Mouse (Mus musculus): Measurements from ENCODE around the gene Gfod2. TPM values are rescaled to one million over a fixed set of nuclear protein-coding genes. Genes with fewer than 3 reads are reported as not detected.

Gene Gfod2
- polyA plus RNA-seq, 1 experiment: 4.1 TPM

DNA sequence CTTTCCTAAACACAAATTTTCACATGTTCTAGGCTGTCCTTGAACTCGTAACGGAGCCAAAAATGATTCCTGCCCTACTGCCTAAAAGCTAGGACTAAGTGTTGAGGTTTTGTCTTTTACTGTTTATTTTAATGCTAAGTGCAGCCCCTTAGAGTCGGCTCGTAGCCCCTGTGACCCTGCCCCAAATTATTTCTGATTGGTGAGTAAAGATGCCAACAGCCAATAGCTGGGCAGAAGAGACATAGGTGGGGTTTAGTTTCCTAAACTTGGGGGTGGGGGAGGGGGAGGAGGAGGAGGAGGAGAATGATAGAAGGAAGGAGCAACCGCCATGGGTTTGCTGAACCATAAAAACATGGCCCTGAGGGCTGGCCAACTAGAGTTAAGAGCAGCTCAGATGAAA, 32.7 kb downstream of the Gfod2 start:
- peaks cover 5% of the 10 kb centered on the region; the same call in 1 of the 2 replicates for H3K4me1 ChIP-seq (ENCODE audit: control insufficient read depth, insufficient read depth, insufficient read length, low read length)
- H3K27ac ChIP-seq (replicated peaks; ENCODE audit: low read depth, low read length): no peak overlapping the region
- H3K4me3 ChIP-seq (ENCODE audit: insufficient read depth, low read depth, low read length): no peak overlapping the region

DNA sequence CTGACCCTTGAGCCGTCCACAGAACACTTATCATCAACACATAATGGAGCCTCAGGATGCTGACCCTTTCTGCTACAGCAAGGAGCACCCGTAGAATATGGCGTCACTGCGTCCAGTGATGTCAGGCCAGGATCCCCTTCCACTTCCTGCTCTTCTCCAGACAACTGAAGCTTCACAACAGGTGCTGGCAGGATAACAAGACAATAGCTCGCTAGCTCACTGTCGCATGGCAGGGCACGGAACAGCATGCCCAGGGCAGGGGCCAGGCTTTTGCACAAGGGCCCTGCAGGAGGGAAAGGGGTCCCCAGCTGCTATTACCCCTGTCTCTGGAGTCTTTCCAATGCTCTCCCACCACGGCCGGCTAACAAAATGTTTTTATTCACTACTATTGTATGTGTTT, 35.6 kb downstream of the Gfod2 start:
- no peak overlapping the region for H3K27ac ChIP-seq (replicated peaks; ENCODE audit: low read depth, low read length)
- no peak overlapping the region for H3K4me3 ChIP-seq (ENCODE audit: insufficient read depth, low read depth, low read length)
- peaks cover 10% of the 10 kb centered on the region; the same call in 1 of the 2 replicates for H3K4me1 ChIP-seq (ENCODE audit: control insufficient read depth, insufficient read depth, insufficient read length, low read length)

DNA sequence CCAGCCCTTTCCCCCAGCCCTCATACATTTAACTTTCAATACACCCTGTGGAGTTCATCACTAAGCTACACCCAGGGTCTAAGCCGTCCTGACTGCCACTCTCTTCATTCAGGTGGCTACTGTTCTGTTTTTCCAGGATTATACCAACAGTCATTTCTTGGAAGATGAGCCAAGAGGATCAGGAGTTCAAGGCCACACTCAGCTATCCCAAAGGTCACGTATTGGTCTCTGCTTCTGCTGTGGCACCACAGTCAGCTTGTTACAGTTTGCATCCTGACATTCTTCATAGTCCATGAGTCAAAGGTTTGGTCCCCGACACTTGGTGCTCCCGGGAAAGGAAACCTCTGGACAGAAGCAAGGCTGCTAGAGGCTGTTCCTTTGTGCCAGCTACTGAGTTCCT, 38.8 kb downstream of the Gfod2 start:
- H3K27ac ChIP-seq (replicated peaks; ENCODE audit: low read depth, low read length): peak overlapping the region; percentile 29; the same call in 1 of the 2 replicates
- H3K4me3 ChIP-seq (ENCODE audit: insufficient read depth, low read depth, low read length): no peak overlapping the region
- peaks cover 5% of the 10 kb centered on the region; the same call in 1 of the 2 replicates for H3K4me1 ChIP-seq (ENCODE audit: control insufficient read depth, insufficient read depth, insufficient read length, low read length)

DNA sequence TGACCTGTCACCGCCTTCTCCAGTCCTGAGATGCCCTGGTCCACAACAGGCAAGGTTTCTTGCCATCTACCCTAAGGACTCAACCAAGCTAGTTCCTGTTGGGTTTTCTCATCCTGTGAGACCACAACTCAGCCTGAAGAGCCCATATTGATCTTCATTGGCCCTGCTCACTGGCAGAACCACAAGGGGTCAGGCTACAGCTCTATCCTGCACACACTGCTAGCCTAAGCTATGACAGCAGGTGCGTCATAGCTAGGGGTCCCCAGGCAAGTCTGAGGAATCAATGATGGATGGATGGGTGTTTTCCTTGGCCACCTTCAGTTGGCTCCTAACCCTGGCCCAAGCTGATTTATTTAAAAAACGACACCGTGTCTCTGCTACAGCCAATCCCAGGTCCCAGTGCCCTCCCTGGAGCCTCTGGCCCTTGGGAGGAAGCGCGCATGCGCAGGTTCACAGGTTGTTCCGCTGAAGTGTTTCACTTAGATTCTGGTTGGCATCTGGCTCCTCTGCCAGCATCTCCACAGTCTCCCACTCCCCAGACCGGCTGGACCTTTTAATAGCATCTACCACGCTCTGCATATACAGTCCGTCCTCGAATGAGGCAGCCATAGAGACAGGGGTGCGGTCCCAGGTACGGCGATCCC, 42.0 kb downstream of the Gfod2 start:
- peaks cover 5% of the 10 kb centered on the region; the same call in 1 of the 2 replicates for H3K4me1 ChIP-seq (ENCODE audit: control insufficient read depth, insufficient read depth, insufficient read length, low read length)
- no peak overlapping the region for H3K27ac ChIP-seq (replicated peaks; ENCODE audit: low read depth, low read length)
- no peak overlapping the region for H3K4me3 ChIP-seq (ENCODE audit: insufficient read depth, low read depth, low read length)

DNA sequence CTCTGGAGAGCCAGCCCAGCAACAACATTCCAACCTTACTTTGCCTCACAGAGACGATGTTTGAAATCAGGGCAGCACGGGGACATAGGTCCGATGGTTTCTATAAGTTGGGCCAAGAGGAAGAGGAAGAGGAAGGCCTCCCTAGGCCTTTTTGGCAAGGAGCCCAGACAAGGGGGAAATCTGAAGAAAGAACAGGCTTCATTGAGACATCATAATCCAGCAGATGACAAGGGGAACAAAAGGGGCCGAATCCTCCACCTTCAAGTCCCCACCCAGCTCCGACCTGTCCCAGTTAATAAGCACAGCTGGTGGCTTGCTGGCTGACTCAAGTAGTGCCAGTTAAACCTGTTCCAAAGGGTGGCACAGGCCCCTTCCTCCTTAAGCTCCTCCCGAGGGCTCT, 43.4 kb downstream of the Gfod2 start:
- H3K4me1 ChIP-seq (ENCODE audit: control insufficient read depth, insufficient read depth, insufficient read length, low read length): peaks cover 3% of the 10 kb centered on the region; the same call in 1 of the 2 replicates
- no peak overlapping the region for H3K4me3 ChIP-seq (ENCODE audit: insufficient read depth, low read depth, low read length)
- H3K27ac ChIP-seq (replicated peaks; ENCODE audit: low read depth, low read length): peak overlapping the region; percentile 53

DNA sequence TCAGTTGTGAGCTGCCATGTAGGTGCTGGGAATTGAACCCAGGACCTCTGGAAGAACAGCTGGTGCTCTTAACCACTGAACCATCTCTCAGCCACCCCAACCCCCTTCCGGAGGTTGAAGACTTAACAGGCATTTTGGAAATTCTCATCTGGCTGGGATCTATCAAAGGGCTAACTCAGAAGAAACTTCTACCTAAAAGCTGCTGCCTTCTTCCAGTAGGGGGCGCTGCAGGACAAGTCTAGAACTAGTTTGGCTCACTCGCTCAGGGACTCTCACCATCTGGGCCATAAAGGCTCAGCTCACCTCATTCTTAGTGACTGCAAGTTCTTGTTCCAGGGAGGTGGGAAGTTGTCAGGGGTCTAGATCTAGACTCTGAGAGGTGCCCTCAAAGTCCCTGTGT, 44.3 kb downstream of the Gfod2 start:
- H3K4me1 ChIP-seq (ENCODE audit: control insufficient read depth, insufficient read depth, insufficient read length, low read length): no peaks in the 10 kb centered on the region
- H3K4me3 ChIP-seq (ENCODE audit: insufficient read depth, low read depth, low read length): no peak overlapping the region
- H3K27ac ChIP-seq (replicated peaks; ENCODE audit: low read depth, low read length): no peak overlapping the region

DNA sequence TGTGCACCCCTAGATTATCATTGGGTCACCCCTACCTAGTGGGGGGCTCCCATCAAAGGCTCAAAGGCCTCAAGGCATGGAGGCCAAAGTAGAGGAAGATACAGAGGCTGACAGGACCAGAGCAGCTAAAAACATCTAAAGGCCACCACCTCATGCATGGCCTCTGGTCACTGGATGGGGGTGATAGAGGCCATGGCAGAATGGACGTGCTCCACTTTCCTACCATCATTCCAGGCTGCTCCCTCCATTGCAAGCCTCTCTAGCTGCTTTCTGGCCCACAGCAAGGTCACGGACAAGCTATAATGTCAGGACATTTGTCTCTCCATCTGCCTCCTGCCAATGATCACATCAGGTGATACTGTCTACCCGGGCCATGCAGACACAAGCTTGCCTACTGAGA, 46.2 kb downstream of the Gfod2 start:
- no peak overlapping the region for H3K4me3 ChIP-seq (ENCODE audit: insufficient read depth, low read depth, low read length)
- no peak overlapping the region for H3K27ac ChIP-seq (replicated peaks; ENCODE audit: low read depth, low read length)
- H3K4me1 ChIP-seq (ENCODE audit: control insufficient read depth, insufficient read depth, insufficient read length, low read length): no peaks in the 10 kb centered on the region

DNA sequence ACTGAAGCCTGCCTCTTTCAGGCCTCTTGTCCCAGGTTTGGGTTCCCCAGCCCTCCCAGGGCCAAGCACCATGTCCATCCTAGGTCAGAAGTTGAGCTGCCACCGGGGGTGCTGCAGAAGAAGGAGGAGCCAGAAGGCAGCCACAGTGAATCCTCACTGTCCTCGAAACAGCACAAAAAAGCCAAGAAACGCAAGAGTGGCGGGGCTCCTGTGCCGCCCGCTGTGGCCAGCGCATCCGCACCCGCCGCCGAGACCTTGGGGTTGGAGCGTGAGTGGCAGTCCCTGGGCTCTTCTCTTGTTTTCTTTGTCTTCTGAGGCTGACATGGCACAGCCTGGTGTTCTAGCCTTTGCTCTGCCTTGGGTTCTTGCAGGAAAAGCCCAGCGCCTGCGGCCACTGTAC, 49.1 kb downstream of the Gfod2 start:
- Histone ChIP-seq H3K27ac (replicated peaks; ENCODE audit: low read depth, low read length) (no peak overlapping the region), H3K4me3 (ENCODE audit: insufficient read depth, low read depth, low read length) (no peak overlapping the region), H3K4me1 (ENCODE audit: control insufficient read depth, insufficient read depth, insufficient read length, low read length) (no peaks in the 10 kb centered on the region)

DNA sequence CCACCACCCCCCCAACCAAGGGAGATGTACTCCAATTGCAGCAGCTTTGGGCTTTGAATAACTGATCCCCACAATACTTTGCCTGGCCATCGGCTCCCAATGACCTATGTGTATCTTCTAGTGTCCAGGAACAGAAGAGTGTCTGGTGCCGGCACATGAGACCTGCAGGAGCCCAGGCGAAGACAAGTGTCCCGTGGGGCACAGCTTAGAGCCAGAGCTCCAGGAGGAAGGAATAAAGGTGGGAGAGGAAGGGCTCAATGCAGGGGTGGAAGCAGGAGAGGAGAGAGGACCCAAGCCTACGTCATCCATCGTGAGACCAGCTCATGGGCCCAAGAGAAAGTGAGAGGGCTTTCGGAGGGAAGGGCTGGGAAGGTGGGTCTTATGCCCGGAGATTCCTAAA, 49.8 kb downstream of the Gfod2 start:
- Histone ChIP-seq H3K27ac (replicated peaks; ENCODE audit: low read depth, low read length) (no peak overlapping the region), H3K4me3 (ENCODE audit: insufficient read depth, low read depth, low read length) (no peak overlapping the region), H3K4me1 (ENCODE audit: control insufficient read depth, insufficient read depth, insufficient read length, low read length) (no peaks in the 10 kb centered on the region)

DNA sequence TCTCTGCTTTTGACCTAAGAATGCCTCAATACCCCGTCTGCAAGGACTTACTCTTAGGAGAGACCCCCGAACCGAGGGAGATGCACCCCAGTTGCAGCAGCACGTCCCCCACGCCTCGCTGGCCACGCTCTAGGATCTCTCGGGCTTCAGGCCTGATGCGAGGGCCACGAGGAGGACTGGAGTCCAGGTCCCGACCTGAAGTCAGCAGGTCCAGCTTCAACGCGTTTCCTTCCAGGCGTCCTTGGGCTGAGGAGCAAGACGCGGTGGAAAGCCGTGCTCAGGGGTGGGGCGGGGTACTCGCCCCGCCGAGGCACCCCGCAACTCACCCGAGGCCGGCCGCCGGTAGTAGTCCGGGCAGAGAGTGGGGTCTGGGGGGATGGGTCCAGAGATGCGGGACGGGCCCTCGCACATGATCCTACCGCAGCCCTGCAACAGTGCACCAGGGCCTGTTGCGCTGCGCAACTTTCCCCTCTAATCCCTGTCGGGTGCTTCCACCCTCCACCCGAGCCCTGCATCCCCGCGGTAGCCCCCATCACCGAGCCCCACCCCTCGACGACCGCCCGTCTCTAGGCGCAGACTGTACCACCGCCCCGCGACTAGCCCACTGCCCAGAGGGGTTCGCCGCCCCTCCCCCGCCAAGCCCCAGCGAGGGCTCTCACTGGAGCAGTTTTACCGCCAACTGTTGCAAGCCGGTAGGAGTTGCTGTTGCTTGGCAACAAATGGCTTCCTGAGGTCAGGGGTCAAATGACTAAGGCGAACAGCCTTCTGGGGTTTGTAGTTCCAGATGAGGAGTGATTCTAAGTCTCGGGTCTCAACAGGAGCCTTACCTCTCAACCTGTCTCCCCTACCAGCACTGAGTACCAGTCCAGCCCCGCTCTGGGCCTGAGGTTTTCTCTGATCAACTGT, 50.7 kb downstream of the Gfod2 start, which contains the start of the genes 4933405L10Rik and Enkd1:
Gene 4933405L10Rik (plus strand): TSS at position 158 of the 906 bp plus-strand sequence.
Gene Enkd1 (minus strand): TSS at position 713 of the 906 bp plus-strand sequence.
- no peak within 1 kb of the TSS for H3K27ac ChIP-seq (replicated peaks; ENCODE audit: low read depth, low read length)
- H3K4me3 ChIP-seq (ENCODE audit: insufficient read depth, low read depth, low read length): peak within 1 kb of the TSS; percentile 49

DNA sequence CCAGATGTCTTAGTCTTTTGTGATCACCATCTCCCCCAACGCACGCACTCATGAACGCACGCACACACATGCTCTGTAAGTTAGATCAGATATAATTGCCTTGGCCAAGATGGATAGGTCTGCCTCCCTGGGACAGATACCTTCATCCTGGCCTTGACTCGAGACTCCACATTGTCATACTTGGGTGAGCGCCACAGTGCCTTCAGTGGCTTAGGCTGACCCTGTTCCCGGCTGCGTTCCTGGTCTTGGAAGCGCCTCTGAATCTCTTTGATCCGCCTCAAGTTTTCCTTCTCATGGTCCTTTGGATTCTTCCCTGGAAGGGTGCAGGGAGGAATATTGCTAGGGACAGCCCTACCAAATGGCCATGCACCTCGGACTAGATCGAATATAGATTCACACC, 52.0 kb downstream of the Gfod2 start:
- H3K4me3 ChIP-seq (ENCODE audit: insufficient read depth, low read depth, low read length): no peak overlapping the region
- H3K4me1 ChIP-seq (ENCODE audit: control insufficient read depth, insufficient read depth, insufficient read length, low read length): no peaks in the 10 kb centered on the region
- H3K27ac ChIP-seq (replicated peaks; ENCODE audit: low read depth, low read length): no peak overlapping the region

More for the DNA sequence above, 50.7 kb downstream of the Gfod2 start, which contains the start of the genes 4933405L10Rik and Enkd1:
- H3K4me1 ChIP-seq (ENCODE audit: control insufficient read depth, insufficient read depth, insufficient read length, low read length): no peaks in the 10 kb centered on the region

DNA sequence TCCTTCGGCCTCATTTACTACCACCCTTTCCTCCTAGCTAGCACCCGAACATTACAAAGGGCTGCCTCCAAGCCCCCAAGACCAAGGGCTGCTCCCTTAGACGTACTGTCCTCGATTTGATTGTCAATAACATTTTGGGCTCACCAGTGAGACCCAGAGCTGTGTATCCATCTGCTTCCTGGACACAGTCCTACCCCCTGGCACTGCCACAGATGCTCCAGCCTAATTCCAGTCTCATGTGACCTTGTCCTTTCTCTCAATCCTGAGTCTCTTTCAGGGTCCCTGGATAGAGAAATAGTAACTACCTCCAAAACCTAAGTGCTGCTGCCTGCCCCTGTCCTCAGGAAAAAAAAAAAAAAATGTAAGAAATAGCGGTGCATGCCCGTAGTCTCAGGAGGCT, 53.5 kb downstream of the Gfod2 start:
- peaks cover 4% of the 10 kb centered on the region; the same call in 1 of the 2 replicates for H3K4me1 ChIP-seq (ENCODE audit: control insufficient read depth, insufficient read depth, insufficient read length, low read length)
- no peak overlapping the region for H3K27ac ChIP-seq (replicated peaks; ENCODE audit: low read depth, low read length)
- H3K4me3 ChIP-seq (ENCODE audit: insufficient read depth, low read depth, low read length): no peak overlapping the region

DNA sequence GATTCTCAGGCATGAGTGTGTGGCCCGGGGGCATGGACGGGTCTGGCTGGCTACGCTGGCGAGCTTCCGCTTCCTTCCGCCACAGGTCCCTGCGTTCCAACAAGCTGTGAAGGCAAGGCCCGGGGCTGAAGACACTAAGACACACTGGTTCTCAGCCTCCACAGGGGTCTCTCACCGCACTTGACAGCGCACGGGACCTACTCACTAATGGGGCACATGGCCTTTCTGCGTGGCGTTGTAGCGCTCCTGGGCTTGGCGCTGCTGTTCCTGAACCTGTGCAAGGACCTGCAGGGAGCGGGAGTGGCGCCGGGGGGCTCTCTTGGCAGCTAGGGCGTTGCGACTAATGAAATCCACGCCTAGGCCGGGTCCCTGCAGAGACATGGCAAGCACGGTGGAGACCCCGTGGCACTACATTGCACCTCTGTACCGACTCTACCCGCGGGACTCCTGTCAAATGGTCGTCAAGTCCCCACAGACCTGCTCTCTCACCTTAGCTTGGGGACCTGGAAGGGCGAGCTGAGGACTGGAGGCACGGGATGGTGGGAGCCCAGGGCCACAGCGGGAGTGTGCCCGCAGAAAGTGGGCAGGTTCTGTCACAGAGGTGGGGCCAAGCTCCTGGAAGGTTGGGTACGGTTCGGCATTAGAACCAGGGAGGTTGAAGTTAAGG, 54.2 kb downstream of the Gfod2 start:
- Histone ChIP-seq H3K4me3 (ENCODE audit: insufficient read depth, low read depth, low read length) (no peak overlapping the region), H3K4me1 (ENCODE audit: control insufficient read depth, insufficient read depth, insufficient read length, low read length) (peaks cover 4% of the 10 kb centered on the region; the same call in 1 of the 2 replicates), H3K27ac (replicated peaks; ENCODE audit: low read depth, low read length) (no peak overlapping the region)

DNA sequence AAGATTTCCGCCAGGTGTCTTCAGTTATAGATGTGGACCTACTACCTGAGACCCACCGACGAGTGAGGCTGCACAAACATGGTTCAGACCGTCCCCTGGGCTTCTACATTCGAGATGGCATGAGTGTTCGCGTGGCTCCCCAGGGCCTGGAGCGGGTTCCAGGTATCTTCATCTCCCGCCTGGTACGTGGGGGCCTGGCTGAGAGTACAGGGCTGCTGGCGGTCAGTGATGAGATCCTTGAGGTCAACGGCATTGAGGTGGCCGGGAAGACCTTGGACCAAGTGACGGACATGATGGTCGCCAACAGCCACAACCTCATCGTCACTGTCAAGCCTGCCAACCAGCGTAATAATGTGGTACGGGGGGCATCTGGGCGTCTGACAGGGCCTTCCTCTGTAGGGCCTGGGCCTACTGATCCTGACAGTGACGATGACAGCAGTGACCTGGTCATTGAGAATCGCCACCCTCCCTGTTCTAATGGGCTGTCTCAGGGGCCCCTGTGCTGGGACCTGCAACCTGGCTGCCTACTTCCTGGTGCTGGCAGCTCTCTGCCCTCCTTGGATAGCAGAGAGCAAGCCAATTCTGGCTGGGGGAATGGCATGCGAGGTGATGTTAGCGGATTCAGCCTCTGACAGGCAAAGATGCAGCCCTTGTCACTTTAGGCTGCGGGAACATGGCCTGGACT, 55.6 kb downstream of the Gfod2 start:
- peaks cover 4% of the 10 kb centered on the region; the same call in 1 of the 2 replicates for H3K4me1 ChIP-seq (ENCODE audit: control insufficient read depth, insufficient read depth, insufficient read length, low read length)
- H3K4me3 ChIP-seq (ENCODE audit: insufficient read depth, low read depth, low read length): no peak overlapping the region
- H3K27ac ChIP-seq (replicated peaks; ENCODE audit: low read depth, low read length): no peak overlapping the region

Data from brown adipose tissue, adult 24 weeks (tissue).